15 mouse cellular contexts compared by ENCODE assay signal in the genomic region with DNA sequence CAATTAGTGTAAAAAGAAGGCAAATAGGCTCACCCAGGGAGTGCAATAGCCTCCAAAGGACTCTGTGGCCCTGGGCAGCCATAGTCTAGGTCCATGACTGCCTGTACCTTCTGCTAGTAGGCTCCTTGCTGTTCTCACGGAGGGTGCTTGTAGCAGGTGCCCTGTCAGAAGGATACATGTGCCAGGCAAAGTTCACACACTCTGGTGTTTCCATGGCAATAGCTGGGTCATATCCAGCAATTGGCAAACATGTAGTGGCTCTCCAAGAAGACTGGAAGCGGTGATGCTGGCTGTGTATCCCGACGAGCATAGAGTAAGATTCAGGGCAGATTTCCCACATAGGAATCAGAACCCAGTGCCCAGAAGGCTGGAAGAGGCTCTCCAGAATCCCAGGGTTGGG. TPM values are rescaled to one million over a fixed set of nuclear protein-coding genes. Genes with fewer than 3 reads are reported as not detected.
A peak's percentile ranks its signal among the peaks of the same experiment; 100 is the strongest.
DNase-seq lines count a peak whose midpoint lies in the region; ATAC-seq and TF ChIP-seq lines count a peak whose summit lies in the region.
"Had no signal": no experiment of that assay in that cellular context is flagged by ENCODE, and none has a peak within 500 bp of the region (broad histone marks: within the 10 kb centered on the region; RNA-seq: fewer than 3 reads in every experiment).

No protein-coding gene starts in this region.

- no peaks in the 10 kb centered on the region for H3K27me3 ChIP-seq in forebrain, embryonic 15.5 days
- H3K27me3 ChIP-seq in forebrain, embryonic 11.5 days (ENCODE audit: control insufficient read depth, insufficient read depth, low read length), result no peaks in the 10 kb centered on the region
- no peaks in the 10 kb centered on the region for H3K27me3 ChIP-seq in forebrain, postnatal 0 days (ENCODE audit: insufficient read depth, low read length)
- H3K27me3 ChIP-seq: embryonic facial prominence, embryonic 13.5 days; limb, embryonic 13.5 days had no signal

- no peaks in the 10 kb centered on the region for H3K36me3 ChIP-seq in forebrain, embryonic 15.5 days
- H3K36me3 ChIP-seq in forebrain, embryonic 11.5 days (ENCODE audit: control insufficient read depth, insufficient read depth, low read length), result no peaks in the 10 kb centered on the region
- H3K36me3 ChIP-seq in ES-E14 (ENCODE audit: control insufficient read depth, insufficient read depth, low read length, poor library complexity, severe bottlenecking), result no peaks in the 10 kb centered on the region
- H3K36me3 ChIP-seq in forebrain, postnatal 0 days (ENCODE audit: insufficient read depth), result no peaks in the 10 kb centered on the region
- H3K36me3 ChIP-seq: embryonic facial prominence, embryonic 13.5 days; limb, embryonic 13.5 days; neural tube, embryonic 12.5 days had no signal

- DNase-seq in forebrain, embryonic 11.5 days (ENCODE audit: low spot score), result no peak
- DNase-seq in left cerebral cortex, postnatal 4 days, result peak; percentile 63
- no peak for DNase-seq in left cerebral cortex, postnatal 10 days (ENCODE audit: extremely low spot score in 1 of 2, low spot score in 2 of 2)
- no peak for DNase-seq in ES-E14 (ENCODE audit: low read depth, low spot score)
- peak; percentile 53 for DNase-seq in forebrain, postnatal 0 days
- no peak for DNase-seq in thymus, postnatal 4 days
- DNase-seq: adrenal gland, postnatal 10 days; heart, postnatal 14 days; lung, adult 2 months; right cerebral cortex, postnatal 25 days had no signal

- H3K9me3 ChIP-seq in forebrain, embryonic 15.5 days, result no peaks in the 10 kb centered on the region
- no peaks in the 10 kb centered on the region for H3K9me3 ChIP-seq in forebrain, embryonic 11.5 days (ENCODE audit: control insufficient read depth, low read length)
- H3K9me3 ChIP-seq in ES-E14 (ENCODE audit: control insufficient read depth, insufficient read depth, low read depth, low read length), result no peaks in the 10 kb centered on the region
- H3K9me3 ChIP-seq in forebrain, postnatal 0 days (ENCODE audit: low read length), result no peaks in the 10 kb centered on the region
- H3K9me3 ChIP-seq: embryonic facial prominence, embryonic 13.5 days; limb, embryonic 13.5 days; neural tube, embryonic 12.5 days had no signal

- H3K4me2 ChIP-seq in forebrain, embryonic 15.5 days (replicated peaks), result no peak overlapping the region
- H3K4me2 ChIP-seq in forebrain, embryonic 11.5 days (ENCODE audit: low read depth, low read length, severe bottlenecking), result no peak overlapping the region
- H3K4me2 ChIP-seq in forebrain, postnatal 0 days (ENCODE audit: low read depth), result no peak overlapping the region
- H3K4me2 ChIP-seq: embryonic facial prominence, embryonic 13.5 days; limb, embryonic 13.5 days; neural tube, embryonic 12.5 days had no signal

- no peak for TF ChIP-seq CTCF in forebrain, postnatal 0 days (IDR thresholded peaks at IDR 0.05; ENCODE audit: low read depth)

- peaks cover 29% of the 10 kb centered on the region for H3K4me1 ChIP-seq in forebrain, embryonic 15.5 days
- peaks cover 3% of the 10 kb centered on the region; the same call in 1 of the 2 replicates for H3K4me1 ChIP-seq in forebrain, embryonic 11.5 days (replicated peaks; ENCODE audit: control insufficient read depth, insufficient read depth, low read length)
- H3K4me1 ChIP-seq in ES-E14 (ENCODE audit: control insufficient read depth in 2 of 2, insufficient read depth in 2 of 2, low read length in 2 of 2, poor library complexity in 1 of 2), result peaks cover 17 to 51% of the 10 kb centered on the region in 2 experiments
- no peaks in the 10 kb centered on the region for H3K4me1 ChIP-seq in forebrain, postnatal 0 days (ENCODE audit: insufficient read depth)

- H3K4me3 ChIP-seq in forebrain, embryonic 15.5 days, result no peak overlapping the region
- H3K4me3 ChIP-seq in forebrain, embryonic 11.5 days (ENCODE audit: low read depth, low read length), result no peak overlapping the region
- peak overlapping the region; percentile 64 to 68 for H3K4me3 ChIP-seq in ES-E14 (ENCODE audit: insufficient read depth in 1 of 2, low read depth in 1 of 2, low read length in 2 of 2, poor library complexity in 1 of 2, severe bottlenecking in 1 of 2)
- H3K4me3 ChIP-seq in forebrain, postnatal 0 days (ENCODE audit: low read depth, low read length), result no peak overlapping the region
- H3K4me3 ChIP-seq: embryonic facial prominence, embryonic 13.5 days; left cerebral cortex, adult 2 months; limb, embryonic 13.5 days; neural tube, embryonic 12.5 days had no signal

- intact Hi-C loops in left cerebral cortex, postnatal 4 days (cut with DNase I), result no loop called here
- intact Hi-C loops in left cerebral cortex, postnatal 10 days (cut with DNase I), result no loop called here

- in situ Hi-C loops in ES-E14 (cut with MboI; ENCODE audit: low sequenced_read_pairs in 2 of 2, unreplicated experiment in 2 of 2), result no loop called here

- H3K9ac ChIP-seq in forebrain, embryonic 15.5 days (replicated peaks), result no peak overlapping the region
- H3K9ac ChIP-seq in forebrain, embryonic 11.5 days (ENCODE audit: low read length), result no peak overlapping the region
- peak overlapping the region; percentile 74 for H3K9ac ChIP-seq in ES-E14 (ENCODE audit: insufficient read depth, low read depth, low read length, poor library complexity, severe bottlenecking)
- no peak overlapping the region for H3K9ac ChIP-seq in forebrain, postnatal 0 days
- H3K9ac ChIP-seq: embryonic facial prominence, embryonic 13.5 days; limb, embryonic 13.5 days; neural tube, embryonic 12.5 days had no signal

- H3K27ac ChIP-seq in forebrain, embryonic 15.5 days (replicated peaks), result 0 out of 2 replicates have a peak overlapping the region, but pooled peaks have one; percentile 11
- H3K27ac ChIP-seq in forebrain, embryonic 11.5 days (ENCODE audit: low read depth, low read length), result no peak overlapping the region
- H3K27ac ChIP-seq in ES-E14 (ENCODE audit: insufficient read depth, low read depth, low read length, poor library complexity, severe bottlenecking), result peak overlapping the region; percentile 95
- no peak overlapping the region for H3K27ac ChIP-seq in forebrain, postnatal 0 days (ENCODE audit: low read depth, low read length)
- H3K27ac ChIP-seq: embryonic facial prominence, embryonic 13.5 days; left cerebral cortex, adult 2 months; limb, embryonic 13.5 days; neural tube, embryonic 12.5 days had no signal

- WGBS in forebrain, embryonic 15.5 days, result 50% methylated on average over 4 of the region's 4 CpGs
- WGBS in forebrain, embryonic 11.5 days, result 87% methylated on average over 4 of the region's 4 CpGs
- 45% methylated on average over 4 of the region's 4 CpGs for WGBS in forebrain, postnatal 0 days

- peak; percentile 51; the same call in 1 of the 2 replicates for ATAC-seq in forebrain, embryonic 15.5 days (replicated peaks)
- ATAC-seq in forebrain, embryonic 11.5 days (replicated peaks; ENCODE audit: low FRiP score), result no peak
- peak; percentile 74 for ATAC-seq in forebrain, postnatal 0 days

TF ChIP-seq in ES-E14, 5 proteins besides CTCF, POLR2A, EP300 and RAD21:
- no peak for TF ChIP-seq ZNF384 (IDR thresholded peaks at IDR 0.05; ENCODE audit: low read depth, low read length)
- TF ChIP-seq HCFC1 (IDR thresholded peaks at IDR 0.05; ENCODE audit: borderline replicate concordance, insufficient read depth, low read length), result no peak
- no peak for TF ChIP-seq CHD2 (IDR thresholded peaks at IDR 0.05; ENCODE audit: low read depth, low read length)

RNA-seq across cellular contexts. Expression of gene Fbrsl1, which starts 20.0 kb away (rescaled TPM):
- polyA plus RNA-seq in forebrain, embryonic 15.5 days (2015; fragmentation: Nextera tagmentation; extraction: Ambion mirVana), result 26.4 and 30.8 TPM in 2 replicates
- polyA plus RNA-seq in forebrain, embryonic 11.5 days (2014; fragmentation: Nextera tagmentation; extraction: Ambion mirVana), result 39.5 and 41.1 TPM in 2 replicates
- 10 to 100 TPM; 68.1 to 72.9 TPM for total RNA-seq in left cerebral cortex, postnatal 4 days (2021)
- 10 to 100 TPM; 66.3 TPM for total RNA-seq in left cerebral cortex, postnatal 10 days (2021)
- 44.4 and 51.7 TPM in 2 replicates for total RNA-seq in ES-E14 (2012; rRNA removed)
- 28.1 and 30.3 TPM in 2 replicates for total RNA-seq in forebrain, postnatal 0 days (2014; rRNA removed)
- 20.2 and 21.3 TPM in 2 replicates for polyA plus RNA-seq in forebrain, postnatal 0 days (2015; fragmentation: Nextera tagmentation; extraction: Ambion mirVana)

Comparison
In these comparisons a context has a peak if more than half of its experiments do, and no peak if none do; other contexts are left out.
1. H3K27ac ChIP-seq: peak in forebrain, embryonic 15.5 days (single experiment) and ES-E14 (single experiment); none in forebrain, embryonic 11.5 days (single experiment) and forebrain, postnatal 0 days (single experiment).
2. DNase-seq: peak in left cerebral cortex, postnatal 4 days (single experiment) and forebrain, postnatal 0 days (single experiment); none in forebrain, embryonic 11.5 days (single experiment), left cerebral cortex, postnatal 10 days (0 of 2), ES-E14 (single experiment) and thymus, postnatal 4 days (single experiment).
3. H3K4me3 ChIP-seq: peak in ES-E14 (2 of 2); none in forebrain, embryonic 15.5 days (single experiment), forebrain, embryonic 11.5 days (single experiment) and forebrain, postnatal 0 days (single experiment).